Mouse (Mus musculus): ENCODE data around the gene Elf3.

DNA sequence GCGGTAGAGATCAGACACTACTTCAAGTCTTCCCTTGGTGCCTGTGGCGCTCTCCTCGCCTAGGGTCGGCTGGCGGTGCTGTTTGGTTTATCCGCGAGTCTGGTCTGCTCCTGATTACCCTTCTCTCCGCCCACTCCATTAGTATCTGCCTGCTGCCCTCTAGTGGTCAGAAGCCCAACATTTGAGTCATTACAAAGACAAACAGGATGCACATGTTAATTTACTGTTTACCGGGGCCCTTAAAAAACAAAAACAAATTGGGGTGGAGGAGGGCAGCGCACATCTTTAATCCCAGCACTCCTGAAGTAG lies 714 bp upstream of the Elf3 start:
- TF ChIP-seq CTCF (IDR thresholded peaks at IDR 0.05; ENCODE audit: low read depth) (peak; percentile 92), EP300 (IDR thresholded peaks at IDR 0.05; ENCODE audit: low read depth) (no peak)
